Mouse (Mus musculus) CD4-positive, CD25-positive, alpha-beta regulatory T cell, adult 2 months (primary cell): ENCODE results near the gene Cacng1.

Source experiments
- DNase-seq: peaks from one replicate; pipeline ENCODE4 v3.0.0-alpha.2; 2012; ENCODE audit warnings: low read depth, low spot score

Cacng1 gene

GRCm38 (mm10) chr11:107657117-107657516 is 59.2 kb downstream of the Cacng1 start:
- no peak for DNase-seq

DNA sequence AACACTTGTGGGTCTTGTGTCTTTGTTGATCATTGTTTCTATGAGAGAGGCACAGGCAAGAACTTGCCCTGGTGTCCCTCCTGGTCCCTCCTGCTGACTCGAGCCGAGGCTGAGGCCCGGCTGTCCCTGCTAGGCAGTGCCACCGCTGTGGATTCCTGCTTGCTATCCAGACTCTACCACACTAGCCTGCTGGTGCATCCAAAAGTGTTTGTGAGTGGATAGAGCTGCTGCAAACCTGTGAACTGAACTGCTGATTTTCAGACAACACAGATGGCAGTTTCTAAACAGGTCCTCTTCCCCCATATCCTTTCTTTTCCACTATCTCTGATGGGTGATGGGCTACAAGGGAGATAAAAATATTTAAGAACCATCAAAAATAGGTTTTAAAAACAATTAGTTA is 60.8 kb downstream of the Cacng1 start:
- no peak for DNase-seq
